Mouse (Mus musculus): ENCODE data around the gene Tspan11. TPM values are rescaled to one million over a fixed set of nuclear protein-coding genes. Genes with fewer than 3 reads are reported as not detected.
A peak's percentile ranks its signal among the peaks of the same experiment; 100 is the strongest.

The Tspan11 gene
- 10.8 and 13.3 TPM in 2 replicates for polyA plus RNA-seq (2014; fragmentation: Nextera tagmentation; extraction: Ambion mirVana)

GRCm38 (mm10) chr6:127887511-127888421 lies at the start of gene Tspan11:
Gene Tspan11, plus strand, starts transcription at chr6:127887589.
- Histone ChIP-seq H3K9me3 (ENCODE audit: control insufficient read depth, low read length) (no peaks in the 10 kb centered on the region; the same call in 1 of the 2 replicates), H3K4me1 (ENCODE audit: control insufficient read depth, insufficient read depth, low read length) (peaks cover 12% of the 10 kb centered on the region), H3K9ac (ENCODE audit: low read length) (peak within 1 kb of the TSS; percentile 67), H3K4me2 (peak within 1 kb of the TSS; percentile 57), H3K27me3 (ENCODE audit: control insufficient read depth, insufficient read depth, low read length) (0 out of 2 replicates have a peak, but pooled peaks cover 2% of the 10 kb centered on the region), H3K36me3 (ENCODE audit: control insufficient read depth, insufficient read depth, low read length) (no peaks in the 10 kb centered on the region), H3K27ac (ENCODE audit: low read depth, low read length) (peak within 1 kb of the TSS; percentile 4; the same call in 1 of the 2 replicates), H3K4me3 (ENCODE audit: low read depth, low read length) (peak within 1 kb of the TSS; percentile 41)
- DNase-seq (ENCODE audit: low spot score, missing footprints) (peak; percentile 95), ATAC-seq (ENCODE audit: low FRiP score) (peak; percentile 85)
- 1% methylated on average over 36 of the region's 36 CpGs for WGBS

DNA sequence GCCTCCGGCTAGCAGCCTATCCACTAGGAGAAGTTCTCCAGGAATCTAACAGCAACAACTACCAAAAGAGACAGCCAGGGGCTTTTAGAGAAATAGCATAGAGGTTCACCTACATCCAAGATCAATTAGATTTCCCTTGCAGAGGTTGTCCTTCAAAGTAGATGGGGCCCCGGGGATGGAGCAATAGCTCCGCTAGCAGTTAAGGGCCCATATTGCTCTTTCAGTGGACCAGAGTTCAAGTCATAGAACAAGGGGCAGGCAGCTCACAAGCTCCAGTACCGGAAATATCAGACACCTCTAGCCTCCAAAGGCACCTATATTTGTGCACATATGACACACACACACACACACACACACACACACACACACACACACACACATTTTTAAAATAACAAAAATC lies 49.5 kb upstream of the Tspan11 start:
- H3K36me3 ChIP-seq (ENCODE audit: control insufficient read depth, insufficient read depth, low read length) = no peaks in the 10 kb centered on the region
- H3K4me3 ChIP-seq (ENCODE audit: low read depth, low read length) = no peak overlapping the region
- no peak overlapping the region for H3K4me2 ChIP-seq
- H3K4me1 ChIP-seq (ENCODE audit: control insufficient read depth, insufficient read depth, low read length) = no peaks in the 10 kb centered on the region
- DNase-seq (ENCODE audit: low spot score, missing footprints) (no peak), ATAC-seq (ENCODE audit: low FRiP score) (no peak)
- no peaks in the 10 kb centered on the region for H3K9me3 ChIP-seq (ENCODE audit: control insufficient read depth, low read length)
- WGBS = 93% methylated on average over 4 of the region's 4 CpGs
- no peaks in the 10 kb centered on the region for H3K27me3 ChIP-seq (ENCODE audit: control insufficient read depth, insufficient read depth, low read length)
- H3K9ac ChIP-seq (ENCODE audit: low read length) = no peak overlapping the region
- no peak overlapping the region for H3K27ac ChIP-seq (ENCODE audit: low read depth, low read length)

DNA sequence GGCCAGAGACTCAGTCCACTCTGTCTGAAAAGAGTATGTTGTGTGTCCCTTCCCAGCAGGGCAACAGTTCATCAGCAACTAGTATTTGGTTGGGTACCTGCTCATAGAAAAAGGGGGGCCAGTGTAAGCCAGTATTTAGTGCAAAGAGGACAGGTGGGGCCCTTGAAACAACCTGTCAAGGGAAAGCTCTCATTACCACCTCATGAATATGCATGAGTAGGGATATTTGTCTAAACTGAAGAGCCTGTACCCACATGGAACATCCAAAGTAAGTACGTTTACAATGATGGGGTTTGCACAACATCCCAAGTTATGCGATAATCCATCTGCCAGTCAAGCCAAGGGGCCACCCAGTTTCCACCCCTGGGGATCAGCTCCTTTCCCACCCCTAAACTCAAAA lies 47.9 kb upstream of the Tspan11 start:
- H3K27me3 ChIP-seq (ENCODE audit: control insufficient read depth, insufficient read depth, low read length) = no peaks in the 10 kb centered on the region
- no peaks in the 10 kb centered on the region for H3K4me1 ChIP-seq (ENCODE audit: control insufficient read depth, insufficient read depth, low read length)
- H3K4me2 ChIP-seq = no peak overlapping the region
- no peak overlapping the region for H3K4me3 ChIP-seq (ENCODE audit: low read depth, low read length)
- WGBS = 71% methylated on average over 2 of the region's 2 CpGs
- H3K9ac ChIP-seq (ENCODE audit: low read length) = no peak overlapping the region
- no peaks in the 10 kb centered on the region for H3K9me3 ChIP-seq (ENCODE audit: control insufficient read depth, low read length)
- H3K36me3 ChIP-seq (ENCODE audit: control insufficient read depth, insufficient read depth, low read length) = no peaks in the 10 kb centered on the region
- no peak overlapping the region for H3K27ac ChIP-seq (ENCODE audit: low read depth, low read length)
- ATAC-seq (ENCODE audit: low FRiP score) = no peak
- no peak for DNase-seq (ENCODE audit: low spot score, missing footprints)

GRCm38 (mm10) chr6:127840171-127840570 lies 47.2 kb upstream of the Tspan11 start:
- ATAC-seq (ENCODE audit: low FRiP score) = no peak
- no peaks in the 10 kb centered on the region for H3K27me3 ChIP-seq (ENCODE audit: control insufficient read depth, insufficient read depth, low read length)
- 83% methylated on average over 7 of the region's 7 CpGs for WGBS
- no peak overlapping the region for H3K9ac ChIP-seq (ENCODE audit: low read length)
- H3K9me3 ChIP-seq (ENCODE audit: control insufficient read depth, low read length) = no peaks in the 10 kb centered on the region
- H3K27ac ChIP-seq (ENCODE audit: low read depth, low read length) = no peak overlapping the region
- H3K36me3 ChIP-seq (ENCODE audit: control insufficient read depth, insufficient read depth, low read length) = no peaks in the 10 kb centered on the region
- no peak for DNase-seq (ENCODE audit: low spot score, missing footprints)
- no peak overlapping the region for H3K4me3 ChIP-seq (ENCODE audit: low read depth, low read length)
- no peak overlapping the region for H3K4me2 ChIP-seq
- H3K4me1 ChIP-seq (ENCODE audit: control insufficient read depth, insufficient read depth, low read length) = no peaks in the 10 kb centered on the region

DNA sequence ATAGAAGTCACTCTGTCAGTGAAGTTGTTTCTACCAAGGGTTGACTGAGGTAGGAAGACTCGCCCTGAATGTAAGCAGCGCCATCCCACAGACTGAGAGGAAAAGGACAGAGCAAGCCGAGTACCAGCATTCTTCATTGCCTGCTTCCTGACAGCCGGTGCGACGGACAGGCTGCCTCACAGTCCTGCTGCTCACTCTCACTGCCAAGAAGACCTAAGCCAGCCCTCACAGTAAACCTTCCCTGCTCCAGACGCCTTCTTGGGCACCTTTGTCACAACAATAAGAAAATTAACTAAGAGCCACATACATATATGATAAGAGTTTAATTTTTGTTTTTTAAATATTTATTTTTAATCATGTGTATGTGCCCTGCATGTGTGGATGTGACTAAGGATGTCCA lies 46.1 kb upstream of the Tspan11 start:
- Histone ChIP-seq H3K4me2 (no peak overlapping the region), H3K4me1 (ENCODE audit: control insufficient read depth, insufficient read depth, low read length) (no peaks in the 10 kb centered on the region), H3K9me3 (ENCODE audit: control insufficient read depth, low read length) (no peaks in the 10 kb centered on the region), H3K36me3 (ENCODE audit: control insufficient read depth, insufficient read depth, low read length) (no peaks in the 10 kb centered on the region), H3K9ac (ENCODE audit: low read length) (no peak overlapping the region), H3K4me3 (ENCODE audit: low read depth, low read length) (no peak overlapping the region), H3K27ac (ENCODE audit: low read depth, low read length) (no peak overlapping the region), H3K27me3 (ENCODE audit: control insufficient read depth, insufficient read depth, low read length) (no peaks in the 10 kb centered on the region)
- DNase-seq (ENCODE audit: low spot score, missing footprints) (no peak), ATAC-seq (ENCODE audit: low FRiP score) (no peak)
- 76% methylated on average over 7 of the region's 7 CpGs for WGBS

DNA sequence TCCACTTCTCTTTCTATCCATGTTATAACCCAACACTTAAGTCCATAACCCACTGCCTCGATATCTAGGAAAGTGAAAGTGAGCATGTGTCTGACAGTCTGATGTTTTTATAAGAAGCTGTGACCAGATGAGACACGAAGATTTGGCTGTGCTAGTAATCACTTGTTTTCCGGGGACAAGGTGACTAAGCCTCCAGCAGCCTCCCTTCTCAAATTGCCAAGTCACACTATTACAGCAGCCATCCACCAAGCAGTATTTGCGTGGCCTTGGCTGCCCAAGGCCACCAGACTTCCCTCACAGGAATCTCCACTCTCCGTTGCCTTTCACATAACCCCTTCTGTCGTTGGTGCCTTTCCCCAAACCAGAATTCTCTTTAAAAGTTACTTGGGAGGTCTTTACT lies 40.9 kb upstream of the Tspan11 start:
- Histone ChIP-seq H3K27me3 (ENCODE audit: control insufficient read depth, insufficient read depth, low read length) (no peaks in the 10 kb centered on the region), H3K9me3 (ENCODE audit: control insufficient read depth, low read length) (no peaks in the 10 kb centered on the region), H3K9ac (ENCODE audit: low read length) (no peak overlapping the region), H3K4me1 (ENCODE audit: control insufficient read depth, insufficient read depth, low read length) (no peaks in the 10 kb centered on the region), H3K36me3 (ENCODE audit: control insufficient read depth, insufficient read depth, low read length) (no peaks in the 10 kb centered on the region), H3K4me3 (ENCODE audit: low read depth, low read length) (no peak overlapping the region), H3K27ac (ENCODE audit: low read depth, low read length) (no peak overlapping the region), H3K4me2 (no peak overlapping the region)
- WGBS = 89% methylated on average over 6 of the region's 6 CpGs
- DNase-seq (ENCODE audit: low spot score, missing footprints) (no peak), ATAC-seq (ENCODE audit: low FRiP score) (no peak)

GRCm38 (mm10) chr6:127849496-127849895 lies 37.9 kb upstream of the Tspan11 start:
- 87% methylated on average over 6 of the region's 6 CpGs for WGBS
- H3K9ac ChIP-seq (ENCODE audit: low read length) = no peak overlapping the region

DNA sequence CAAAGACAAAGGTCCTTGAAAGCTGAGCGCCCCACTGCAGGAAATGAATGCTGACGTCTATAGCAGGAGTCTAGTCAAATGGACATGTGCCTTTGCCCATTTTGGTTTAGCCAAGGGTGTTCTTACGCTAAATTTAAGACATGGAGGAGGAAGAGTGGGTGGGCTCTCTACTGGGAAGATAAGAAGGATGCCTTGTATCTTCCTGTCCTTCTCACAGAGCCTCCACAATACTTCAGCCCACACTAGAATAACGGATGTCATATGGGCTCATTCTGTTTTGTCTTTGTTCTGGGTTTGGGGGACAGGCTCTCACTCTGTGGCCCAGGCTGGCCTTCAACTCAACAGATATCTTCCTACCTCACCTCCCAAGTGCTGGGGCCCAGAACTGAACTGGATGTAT lies 35.8 kb upstream of the Tspan11 start:
- Histone ChIP-seq H3K4me1 (ENCODE audit: control insufficient read depth, insufficient read depth, low read length) (peaks cover 16% of the 10 kb centered on the region), H3K9ac (ENCODE audit: low read length) (no peak overlapping the region), H3K27me3 (ENCODE audit: control insufficient read depth, insufficient read depth, low read length) (no peaks in the 10 kb centered on the region), H3K27ac (ENCODE audit: low read depth, low read length) (no peak overlapping the region), H3K36me3 (ENCODE audit: control insufficient read depth, insufficient read depth, low read length) (no peaks in the 10 kb centered on the region), H3K4me3 (ENCODE audit: low read depth, low read length) (no peak overlapping the region), H3K9me3 (ENCODE audit: control insufficient read depth, low read length) (no peaks in the 10 kb centered on the region), H3K4me2 (no peak overlapping the region)
- 90% methylated on average over 4 of the region's 4 CpGs for WGBS
- ATAC-seq (ENCODE audit: low FRiP score) (no peak), DNase-seq (ENCODE audit: low spot score, missing footprints) (no peak)

More at GRCm38 (mm10) chr6:127849496-127849895, 37.9 kb upstream of the Tspan11 start:
- Histone ChIP-seq H3K27ac (ENCODE audit: low read depth, low read length) (no peak overlapping the region), H3K36me3 (ENCODE audit: control insufficient read depth, insufficient read depth, low read length) (no peaks in the 10 kb centered on the region), H3K27me3 (ENCODE audit: control insufficient read depth, insufficient read depth, low read length) (no peaks in the 10 kb centered on the region), H3K4me3 (ENCODE audit: low read depth, low read length) (no peak overlapping the region), H3K9me3 (ENCODE audit: control insufficient read depth, low read length) (no peaks in the 10 kb centered on the region), H3K4me2 (no peak overlapping the region), H3K4me1 (ENCODE audit: control insufficient read depth, insufficient read depth, low read length) (peaks cover 8% of the 10 kb centered on the region)
- no peak for DNase-seq (ENCODE audit: low spot score, missing footprints)
- no peak for ATAC-seq (ENCODE audit: low FRiP score)

DNA sequence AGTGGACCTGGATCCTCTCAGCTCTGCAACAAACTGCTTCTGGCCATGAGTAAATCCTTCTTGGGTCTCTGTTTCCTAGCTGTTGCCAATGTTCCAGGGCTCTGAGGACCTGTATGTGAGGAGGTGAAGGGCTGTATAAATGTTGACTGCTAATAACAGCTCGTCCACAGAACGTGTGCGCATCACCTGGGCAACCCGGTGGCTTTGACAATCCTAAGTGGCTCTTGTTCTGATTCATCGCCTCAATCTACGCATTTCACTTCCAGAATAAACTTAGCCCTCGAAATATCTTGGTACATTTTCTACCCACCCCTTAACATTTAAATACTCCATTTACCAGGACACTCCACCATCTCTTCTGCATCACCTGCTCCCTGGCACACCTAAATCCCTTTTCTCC lies 34.1 kb upstream of the Tspan11 start:
- Histone ChIP-seq H3K27me3 (ENCODE audit: control insufficient read depth, insufficient read depth, low read length) (no peaks in the 10 kb centered on the region), H3K9me3 (ENCODE audit: control insufficient read depth, low read length) (no peaks in the 10 kb centered on the region), H3K36me3 (ENCODE audit: control insufficient read depth, insufficient read depth, low read length) (no peaks in the 10 kb centered on the region), H3K4me3 (ENCODE audit: low read depth, low read length) (no peak overlapping the region), H3K9ac (ENCODE audit: low read length) (no peak overlapping the region), H3K27ac (ENCODE audit: low read depth, low read length) (no peak overlapping the region), H3K4me1 (ENCODE audit: control insufficient read depth, insufficient read depth, low read length) (peaks cover 16% of the 10 kb centered on the region), H3K4me2 (no peak overlapping the region)
- 88% methylated on average over 7 of the region's 7 CpGs for WGBS
- DNase-seq (ENCODE audit: low spot score, missing footprints) = no peak
- ATAC-seq (ENCODE audit: low FRiP score) = no peak
